Mouse (Mus musculus): Measurements from ENCODE around the gene Rpgrip1. TPM values are rescaled to one million over a fixed set of nuclear protein-coding genes. Genes with fewer than 3 reads are reported as not detected.
"Not testable (repeated sequence)": the region's sequence is repeated elsewhere in the genome, so short reads cannot be mapped to it uniquely, and the experiment has no call there.

Rpgrip1 gene
- polyA plus RNA-seq (2015; fragmentation: Nextera tagmentation; extraction: Ambion mirVana) = 57.8 and 59.1 TPM in 2 replicates

GRCm38 (mm10) chr14:52110346-52110745 is at the start of gene Rpgrip1:
Gene Rpgrip1 (plus strand): TSS chr14:52110704.
- Histone ChIP-seq H3K27me3 (ENCODE audit: control insufficient read depth, insufficient read depth, low read depth, low read length) (no peaks in the 10 kb centered on the region), H3K4me2 (ENCODE audit: low read depth, low read length) (no peak within 1 kb of the TSS), H3K36me3 (ENCODE audit: control insufficient read depth, insufficient read depth, low read length) (no peaks in the 10 kb centered on the region), H3K27ac (ENCODE audit: low read length) (no peak within 1 kb of the TSS), H3K9ac (ENCODE audit: low read length) (no peak within 1 kb of the TSS), H3K4me3 (ENCODE audit: low read length) (no peak within 1 kb of the TSS), H3K9me3 (ENCODE audit: control insufficient read depth, low read length) (no peaks in the 10 kb centered on the region), H3K4me1 (replicated peaks; ENCODE audit: control insufficient read depth, insufficient read depth, low read length) (peaks cover 13% of the 10 kb centered on the region)
- 80% methylated on average over 4 of the region's 4 CpGs for WGBS
- no peak for ATAC-seq (ENCODE audit: low read depth)

GRCm38 (mm10) chr14:52060800-52061199 is 49.7 kb upstream of the Rpgrip1 start:
- Histone ChIP-seq H3K9me3 (ENCODE audit: control insufficient read depth, low read length) (no peaks in the 10 kb centered on the region), H3K4me1 (replicated peaks; ENCODE audit: control insufficient read depth, insufficient read depth, low read length) (no peaks in the 10 kb centered on the region), H3K4me2 (ENCODE audit: low read depth, low read length) (no peak overlapping the region), H3K4me3 (ENCODE audit: low read length) (no peak overlapping the region), H3K27me3 (ENCODE audit: control insufficient read depth, insufficient read depth, low read depth, low read length) (no peaks in the 10 kb centered on the region), H3K27ac (ENCODE audit: low read length) (no peak overlapping the region), H3K36me3 (ENCODE audit: control insufficient read depth, insufficient read depth, low read length) (no peaks in the 10 kb centered on the region), H3K9ac (ENCODE audit: low read length) (no peak overlapping the region)
- ATAC-seq (ENCODE audit: low read depth) = no peak
- 81% methylated on average over 1 of the region's 1 CpGs for WGBS

GRCm38 (mm10) chr14:52061798-52062197 is 48.7 kb upstream of the Rpgrip1 start:
- Histone ChIP-seq H3K4me2 (ENCODE audit: low read depth, low read length) (no peak overlapping the region), H3K4me3 (ENCODE audit: low read length) (no peak overlapping the region), H3K9me3 (ENCODE audit: control insufficient read depth, low read length) (no peaks in the 10 kb centered on the region), H3K27me3 (ENCODE audit: control insufficient read depth, insufficient read depth, low read depth, low read length) (no peaks in the 10 kb centered on the region), H3K36me3 (ENCODE audit: control insufficient read depth, insufficient read depth, low read length) (no peaks in the 10 kb centered on the region), H3K4me1 (replicated peaks; ENCODE audit: control insufficient read depth, insufficient read depth, low read length) (no peaks in the 10 kb centered on the region), H3K27ac (ENCODE audit: low read length) (no peak overlapping the region), H3K9ac (ENCODE audit: low read length) (no peak overlapping the region)
- no peak for ATAC-seq (ENCODE audit: low read depth)
- WGBS = 81% methylated on average over 8 of the region's 8 CpGs

- Histone ChIP-seq H3K9ac (ENCODE audit: low read length) (no peak overlapping the region), H3K4me3 (ENCODE audit: low read length) (no peak overlapping the region), H3K36me3 (ENCODE audit: control insufficient read depth, insufficient read depth, low read length) (peaks cover 4% of the 10 kb centered on the region), H3K9me3 (ENCODE audit: control insufficient read depth, low read length) (no peaks in the 10 kb centered on the region), H3K27me3 (ENCODE audit: control insufficient read depth, insufficient read depth, low read depth, low read length) (no peaks in the 10 kb centered on the region), H3K27ac (ENCODE audit: low read length) (no peak overlapping the region), H3K4me1 (replicated peaks; ENCODE audit: control insufficient read depth, insufficient read depth, low read length) (no peaks in the 10 kb centered on the region), H3K4me2 (ENCODE audit: low read depth, low read length) (no peak overlapping the region)
- 49% methylated on average over 4 of the region's 4 CpGs for WGBS
- no peak for ATAC-seq (ENCODE audit: low read depth)
These were observed 44.4 kb upstream of the Rpgrip1 start for GRCm38 (mm10) chr14:52066135-52066534.

GRCm38 (mm10) chr14:52071599-52072137 is 38.8 kb upstream of the Rpgrip1 start:
- Histone ChIP-seq H3K9me3 (ENCODE audit: control insufficient read depth, low read length) (no peaks in the 10 kb centered on the region), H3K36me3 (ENCODE audit: control insufficient read depth, insufficient read depth, low read length) (peaks cover 34% of the 10 kb centered on the region), H3K27ac (ENCODE audit: low read length) (no peak overlapping the region), H3K9ac (ENCODE audit: low read length) (no peak overlapping the region), H3K4me1 (replicated peaks; ENCODE audit: control insufficient read depth, insufficient read depth, low read length) (no peaks in the 10 kb centered on the region), H3K4me3 (ENCODE audit: low read length) (no peak overlapping the region), H3K4me2 (ENCODE audit: low read depth, low read length) (no peak overlapping the region), H3K27me3 (ENCODE audit: control insufficient read depth, insufficient read depth, low read depth, low read length) (no peaks in the 10 kb centered on the region)
- 90% methylated on average over 15 of the region's 15 CpGs for WGBS
- no peak for ATAC-seq (ENCODE audit: low read depth)

DNA sequence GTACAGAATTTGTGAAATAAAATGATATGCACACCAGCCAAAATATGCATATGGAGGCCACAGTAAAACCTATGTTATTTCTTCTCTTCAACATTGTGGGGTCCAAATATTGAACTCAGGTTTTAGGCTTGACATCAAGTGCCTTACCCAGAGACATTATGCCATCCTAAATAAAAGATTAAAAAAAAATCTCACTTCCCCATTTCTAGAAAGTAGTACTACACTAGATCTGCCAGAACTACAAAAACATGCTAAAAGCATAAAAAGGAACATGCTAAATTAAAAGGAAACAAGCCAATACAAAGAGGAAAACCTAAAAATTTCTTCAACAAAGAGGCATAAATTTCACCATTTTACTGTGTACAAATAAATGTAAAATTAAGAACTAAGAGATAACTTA is 27.4 kb upstream of the Rpgrip1 start:
- H3K9me3 ChIP-seq (ENCODE audit: control insufficient read depth, low read length) = no peaks in the 10 kb centered on the region
- no peak overlapping the region for H3K9ac ChIP-seq (ENCODE audit: low read length)
- no peaks in the 10 kb centered on the region for H3K4me1 ChIP-seq (replicated peaks; ENCODE audit: control insufficient read depth, insufficient read depth, low read length)
- H3K27ac ChIP-seq (ENCODE audit: low read length) = no peak overlapping the region
- H3K27me3 ChIP-seq (ENCODE audit: control insufficient read depth, insufficient read depth, low read depth, low read length) = no peaks in the 10 kb centered on the region
- no peak for ATAC-seq (ENCODE audit: low read depth)
- no peak overlapping the region for H3K4me2 ChIP-seq (ENCODE audit: low read depth, low read length)
- no peak overlapping the region for H3K4me3 ChIP-seq (ENCODE audit: low read length)
- H3K36me3 ChIP-seq (ENCODE audit: control insufficient read depth, insufficient read depth, low read length) = peaks cover 34% of the 10 kb centered on the region

DNA sequence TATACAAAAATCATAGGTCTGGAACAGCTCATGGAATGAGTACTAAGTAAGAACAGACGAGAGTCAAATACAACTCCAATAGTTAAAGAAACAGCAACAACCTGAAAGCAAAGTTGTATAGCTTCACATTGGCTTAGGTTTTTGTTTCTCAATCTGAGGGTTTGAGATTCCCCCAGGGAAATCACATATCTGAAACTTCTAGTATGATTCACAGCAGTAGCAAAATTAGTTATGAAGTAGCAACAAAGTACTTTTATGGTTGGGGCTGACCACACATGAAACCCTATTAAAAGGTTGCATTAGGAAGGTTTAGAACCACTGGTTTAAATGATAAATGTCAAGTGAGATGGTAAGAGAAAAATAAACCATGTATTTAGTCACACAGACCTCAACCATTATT is 16.0 kb upstream of the Rpgrip1 start:
- H3K27me3 ChIP-seq (ENCODE audit: control insufficient read depth, insufficient read depth, low read depth, low read length) = no peaks in the 10 kb centered on the region
- H3K27ac ChIP-seq (ENCODE audit: low read length) = no peak overlapping the region
- 77% methylated on average over 1 of the region's 1 CpGs for WGBS
- no peak overlapping the region for H3K9ac ChIP-seq (ENCODE audit: low read length)
- no peak for ATAC-seq (ENCODE audit: low read depth)
- no peak overlapping the region for H3K4me3 ChIP-seq (ENCODE audit: low read length)
- peaks cover 22% of the 10 kb centered on the region for H3K36me3 ChIP-seq (ENCODE audit: control insufficient read depth, insufficient read depth, low read length)
- no peaks in the 10 kb centered on the region for H3K9me3 ChIP-seq (ENCODE audit: control insufficient read depth, low read length)
- H3K4me1 ChIP-seq (replicated peaks; ENCODE audit: control insufficient read depth, insufficient read depth, low read length) = peaks cover under 1% of the 10 kb centered on the region; the same call in 1 of the 2 replicates
- no peak overlapping the region for H3K4me2 ChIP-seq (ENCODE audit: low read depth, low read length)

DNA sequence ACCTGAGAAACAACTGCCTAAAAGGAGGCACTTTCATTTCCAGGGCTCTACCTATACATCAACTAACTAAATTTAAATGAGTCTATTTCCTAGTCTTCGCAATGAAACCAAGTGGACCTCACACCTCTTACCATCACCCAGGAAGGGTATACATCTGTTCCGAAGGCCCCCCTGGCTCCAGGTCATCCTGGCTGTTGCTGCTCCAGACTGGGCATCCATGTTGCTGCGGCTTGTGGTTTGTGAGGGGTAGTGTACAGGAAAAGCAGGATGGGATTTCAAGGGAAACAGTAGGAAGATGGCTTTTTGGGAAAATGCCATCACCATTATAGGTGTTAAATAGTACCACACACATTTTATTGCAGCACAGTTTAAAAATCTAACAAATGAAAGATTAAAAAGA is 13.3 kb upstream of the Rpgrip1 start:
- H3K4me3 ChIP-seq (ENCODE audit: low read length); ATAC-seq (ENCODE audit: low read depth); H3K27ac ChIP-seq (ENCODE audit: low read length); H3K27me3 ChIP-seq (ENCODE audit: control insufficient read depth, insufficient read depth, low read depth, low read length); H3K9me3 ChIP-seq (ENCODE audit: control insufficient read depth, low read length); H3K4me2 ChIP-seq (ENCODE audit: low read depth, low read length); H3K9ac ChIP-seq (ENCODE audit: low read length): not testable (repeated sequence)
- Histone ChIP-seq H3K36me3 (ENCODE audit: control insufficient read depth, insufficient read depth, low read length) (peaks cover 13% of the 10 kb centered on the region), H3K4me1 (replicated peaks; ENCODE audit: control insufficient read depth, insufficient read depth, low read length) (peaks cover 12% of the 10 kb centered on the region)
- 88% methylated on average over 3 of the region's 3 CpGs for WGBS

- not testable (repeated sequence) for H3K36me3 ChIP-seq (ENCODE audit: control insufficient read depth, insufficient read depth, low read length); ATAC-seq (ENCODE audit: low read depth); H3K27ac ChIP-seq (ENCODE audit: low read length); H3K27me3 ChIP-seq (ENCODE audit: control insufficient read depth, insufficient read depth, low read depth, low read length); H3K4me2 ChIP-seq (ENCODE audit: low read depth, low read length); H3K9ac ChIP-seq (ENCODE audit: low read length); H3K4me3 ChIP-seq (ENCODE audit: low read length); H3K9me3 ChIP-seq (ENCODE audit: control insufficient read depth, low read length)
- peaks cover 13% of the 10 kb centered on the region for H3K4me1 ChIP-seq (replicated peaks; ENCODE audit: control insufficient read depth, insufficient read depth, low read length)
- WGBS = 71% methylated on average over 3 of the region's 3 CpGs
These were observed 12.1 kb upstream of the Rpgrip1 start for GRCm38 (mm10) chr14:52098387-52098786.

DNA sequence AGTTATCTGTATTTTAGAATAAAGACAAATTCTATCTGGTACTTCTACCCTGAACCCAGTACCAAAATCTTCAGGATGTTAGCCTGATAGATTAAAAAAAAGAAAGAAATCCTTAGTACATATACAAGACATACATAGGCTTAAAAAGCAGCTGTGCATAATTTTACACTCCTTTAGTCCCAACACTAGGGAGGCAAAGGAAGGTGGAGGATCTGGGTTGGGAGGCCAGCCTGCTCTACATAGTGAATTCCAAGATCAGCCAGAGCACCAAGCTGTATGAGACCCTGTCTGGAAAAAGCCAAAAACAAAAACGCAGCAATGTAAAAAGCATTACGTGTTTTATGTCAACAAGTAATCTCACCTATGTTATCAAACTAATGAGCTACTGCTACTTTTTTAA is 10.9 kb upstream of the Rpgrip1 start:
- 66% methylated on average over 2 of the region's 2 CpGs for WGBS
- no peak overlapping the region for H3K4me2 ChIP-seq (ENCODE audit: low read depth, low read length)
- H3K9me3 ChIP-seq (ENCODE audit: control insufficient read depth, low read length) = no peaks in the 10 kb centered on the region
- H3K9ac ChIP-seq (ENCODE audit: low read length) = no peak overlapping the region
- peaks cover 6% of the 10 kb centered on the region; the same call in 1 of the 2 replicates for H3K36me3 ChIP-seq (ENCODE audit: control insufficient read depth, insufficient read depth, low read length)
- H3K27me3 ChIP-seq (ENCODE audit: control insufficient read depth, insufficient read depth, low read depth, low read length) = no peaks in the 10 kb centered on the region
- ATAC-seq (ENCODE audit: low read depth) = no peak
- no peak overlapping the region for H3K27ac ChIP-seq (ENCODE audit: low read length)
- H3K4me3 ChIP-seq (ENCODE audit: low read length) = no peak overlapping the region
- H3K4me1 ChIP-seq (replicated peaks; ENCODE audit: control insufficient read depth, insufficient read depth, low read length) = peaks cover 14% of the 10 kb centered on the region

Measured in lung, embryonic 16.5 days (tissue).